Mouse (Mus musculus) macrophage (primary cell): ENCODE measurements around the gene Dnajc16. TPM values are rescaled to one million over a fixed set of nuclear protein-coding genes. Genes with fewer than 3 reads are reported as not detected.
A peak's percentile ranks its signal among the peaks of the same experiment; 100 is the strongest.

ENCODE experiments used
- H3K27ac ChIP-seq: fragments of 350-480 bp; formaldehyde crosslinking; 2 replicates; pipeline ENCODE4 v1.9.0; 2021
- H3K36me3 ChIP-seq: fragments of 350-480 bp; formaldehyde crosslinking; 2 replicates; pipeline ENCODE4 v1.9.0; 2021; ENCODE audit errors: inconsistent target
- H3K4me3 ChIP-seq: fragments of 350-480 bp; formaldehyde crosslinking; 2 replicates; pipeline ENCODE4 v1.9.0; 2021; ENCODE audit errors: inconsistent target
- H3K79me2 ChIP-seq: fragments of 350-480 bp; formaldehyde crosslinking; 2 replicates; pipeline ENCODE4 v1.9.0; 2021; ENCODE audit errors: inconsistent target
- WGBS: methylation state at CpG from one replicate; pipeline ENCODE4 v1.1.7; 2026; ENCODE audit warnings: inconsistent platforms; ENCODE audit not compliant: missing documents; 5-methylcytosine and 5-hydroxymethylcytosine counted together
- polyA plus RNA-seq: library from polyadenylated mRNA; stranded (reverse); fragments of 250-400 nt; gene quantifications from 3 replicates; pipeline ENCODE4 v1.2.4, GENCODE M21; 2018; ENCODE audit warnings: inconsistent platforms
- total RNA-seq, 78 experiments: library from RNA; depleted of rRNA; stranded (reverse); fragments of 250-400 nt; gene quantifications; 1 replicate in 9 of 78; 2 replicates in 24 of 78; 3 replicates in 43 of 78; 4 replicates in 2 of 78; pipeline ENCODE4 v1.2.4; 2018; ENCODE audit warnings: inconsistent platforms in 56 of 78

The Dnajc16 gene
- 10 to 100 TPM in 20 of 26 experiments, 1 to 10 TPM in 6; 3.4 to 32.5 (median 18.0) TPM for total RNA-seq (2018; cell fraction: chromatin; rRNA removed)
- 10 to 100 TPM in 24 of 26 experiments, 1 to 10 TPM in 2; 7.6 to 19.4 (median 15.1) TPM for total RNA-seq (2018; cell fraction: cytosol; rRNA removed)
- total RNA-seq (2018; cell fraction: nucleus; rRNA removed) = 10 to 100 TPM in 25 of 26 experiments, 1 to 10 TPM in 1; 9.6 to 34.9 (median 24.6) TPM
- 10.2 to 13.9 TPM (median 12.2 TPM) in 3 replicates for polyA plus RNA-seq

- Histone ChIP-seq H3K36me3 (peaks cover 20% of the 10 kb centered on the region; the same call in 1 of the 2 replicates), H3K79me2 (peaks cover 31% of the 10 kb centered on the region), H3K4me3 (peak within 1 kb of the TSS; percentile 62), H3K27ac (peak within 1 kb of the TSS; percentile 55)
- WGBS = under 1% methylated on average over 42 of the region's 42 CpGs
Observed at GRCm38 (mm10) chr4:141790524-141790990, at the start of gene Dnajc16. Gene Dnajc16 (minus strand): TSS chr4:141790931.

- Histone ChIP-seq H3K36me3 (no peaks in the 10 kb centered on the region), H3K79me2 (no peaks in the 10 kb centered on the region), H3K4me3 (no peak overlapping the region), H3K27ac (no peak overlapping the region)
- 41% methylated on average over 4 of the region's 5 CpGs for WGBS
Observed at GRCm38 (mm10) chr4:141834536-141835095, 43.9 kb upstream of the Dnajc16 start.

- Histone ChIP-seq H3K79me2 (no peaks in the 10 kb centered on the region), H3K36me3 (no peaks in the 10 kb centered on the region), H3K27ac (no peak overlapping the region), H3K4me3 (no peak overlapping the region)
- WGBS = 75% methylated on average over 1 of the region's 1 CpGs
Observed at GRCm38 (mm10) chr4:141833911-141834310, 43.2 kb upstream of the Dnajc16 start.

- Histone ChIP-seq H3K27ac (no peak overlapping the region), H3K79me2 (no peaks in the 10 kb centered on the region), H3K36me3 (no peaks in the 10 kb centered on the region), H3K4me3 (no peak overlapping the region)
- WGBS = 86% methylated on average over 7 of the region's 7 CpGs
Observed at GRCm38 (mm10) chr4:141831361-141831760, 40.6 kb upstream of the Dnajc16 start.

- Histone ChIP-seq H3K36me3 (no peaks in the 10 kb centered on the region), H3K4me3 (no peak overlapping the region), H3K27ac (no peak overlapping the region), H3K79me2 (no peaks in the 10 kb centered on the region)
- WGBS = 91% methylated on average over 11 of the region's 11 CpGs
Observed at GRCm38 (mm10) chr4:141830381-141830780, 39.6 kb upstream of the Dnajc16 start.

GRCm38 (mm10) chr4:141828177-141828576, 37.4 kb upstream of the Dnajc16 start:
- WGBS = 79% methylated on average over 4 of the region's 4 CpGs
- H3K4me3 ChIP-seq = no peak overlapping the region
- no peaks in the 10 kb centered on the region for H3K36me3 ChIP-seq
- no peaks in the 10 kb centered on the region for H3K79me2 ChIP-seq
- H3K27ac ChIP-seq = no peak overlapping the region

GRCm38 (mm10) chr4:141827401-141827800, 36.7 kb upstream of the Dnajc16 start:
- Histone ChIP-seq H3K4me3 (no peak overlapping the region), H3K36me3 (no peaks in the 10 kb centered on the region), H3K79me2 (no peaks in the 10 kb centered on the region), H3K27ac (no peak overlapping the region)
- WGBS = 91% methylated on average over 2 of the region's 2 CpGs

- Histone ChIP-seq H3K36me3 (no peaks in the 10 kb centered on the region), H3K4me3 (no peak within 1 kb of the TSS), H3K27ac (no peak within 1 kb of the TSS), H3K79me2 (no peaks in the 10 kb centered on the region)
- WGBS = 90% methylated on average over 5 of the region's 5 CpGs
Observed at GRCm38 (mm10) chr4:141826060-141826459, 35.3 kb upstream of the Dnajc16 start, which contains the start of gene Cela2a. Gene Cela2a (minus strand): TSS chr4:141826160.

GRCm38 (mm10) chr4:141822979-141823378, 32.2 kb upstream of the Dnajc16 start:
- 35% methylated on average over 2 of the region's 3 CpGs for WGBS
- Histone ChIP-seq H3K79me2 (no peaks in the 10 kb centered on the region), H3K36me3 (no peaks in the 10 kb centered on the region), H3K27ac (no peak overlapping the region), H3K4me3 (no peak overlapping the region)

GRCm38 (mm10) chr4:141822089-141822488, 31.4 kb upstream of the Dnajc16 start:
- 84% methylated on average over 10 of the region's 10 CpGs for WGBS
- H3K27ac ChIP-seq = no peak overlapping the region
- no peaks in the 10 kb centered on the region for H3K79me2 ChIP-seq
- no peak overlapping the region for H3K4me3 ChIP-seq
- H3K36me3 ChIP-seq = no peaks in the 10 kb centered on the region

- H3K36me3 ChIP-seq = no peaks in the 10 kb centered on the region
- no peaks in the 10 kb centered on the region for H3K79me2 ChIP-seq
- H3K27ac ChIP-seq = no peak overlapping the region
- no peak overlapping the region for H3K4me3 ChIP-seq
- WGBS = 88% methylated on average over 3 of the region's 3 CpGs
Observed at GRCm38 (mm10) chr4:141821178-141821577, 30.4 kb upstream of the Dnajc16 start.

GRCm38 (mm10) chr4:141819316-141819715, 28.6 kb upstream of the Dnajc16 start:
- no peak overlapping the region for H3K27ac ChIP-seq
- no peak overlapping the region for H3K4me3 ChIP-seq
- no peaks in the 10 kb centered on the region for H3K79me2 ChIP-seq
- 95% methylated on average over 7 of the region's 7 CpGs for WGBS
- peaks cover 15% of the 10 kb centered on the region for H3K36me3 ChIP-seq

GRCm38 (mm10) chr4:141818861-141819260, 28.1 kb upstream of the Dnajc16 start:
- peaks cover 19% of the 10 kb centered on the region for H3K36me3 ChIP-seq

GRCm38 (mm10) chr4:141817706-141818105, 27.0 kb upstream of the Dnajc16 start:
- H3K79me2 ChIP-seq = no peaks in the 10 kb centered on the region
- H3K36me3 ChIP-seq = peaks cover 31% of the 10 kb centered on the region
- H3K27ac ChIP-seq = no peak overlapping the region
- H3K4me3 ChIP-seq = no peak overlapping the region
- 91% methylated on average over 8 of the region's 10 CpGs for WGBS

More at GRCm38 (mm10) chr4:141818861-141819260, 28.1 kb upstream of the Dnajc16 start:
- no peak overlapping the region for H3K27ac ChIP-seq
- no peak overlapping the region for H3K4me3 ChIP-seq
- 89% methylated on average over 13 of the region's 13 CpGs for WGBS
- H3K79me2 ChIP-seq = no peaks in the 10 kb centered on the region
